Mouse (Mus musculus): ENCODE data around the gene Aplnr.

- no peak for TF ChIP-seq CTCF (IDR thresholded peaks at IDR 0.05; ENCODE audit: control insufficient read depth, insufficient read depth, low read length)
- TF ChIP-seq POLR2A (IDR thresholded peaks at IDR 0.05; ENCODE audit: borderline replicate concordance, control insufficient read depth, low read depth, low read length), result no peak
Observed at GRCm38 (mm10) chr2:85139846-85140245, 3.8 kb downstream of the Aplnr start.

Data from bone marrow, adult 2 months (tissue).